Mouse (Mus musculus): ENCODE measurements at regions not wholly inside any gene's neighbourhood (a gene's known extent, or its start where the extent isn't known, plus 50 kb on each side); places are given as distances from the start of the nearest gene placed in this dataset.

DNA sequence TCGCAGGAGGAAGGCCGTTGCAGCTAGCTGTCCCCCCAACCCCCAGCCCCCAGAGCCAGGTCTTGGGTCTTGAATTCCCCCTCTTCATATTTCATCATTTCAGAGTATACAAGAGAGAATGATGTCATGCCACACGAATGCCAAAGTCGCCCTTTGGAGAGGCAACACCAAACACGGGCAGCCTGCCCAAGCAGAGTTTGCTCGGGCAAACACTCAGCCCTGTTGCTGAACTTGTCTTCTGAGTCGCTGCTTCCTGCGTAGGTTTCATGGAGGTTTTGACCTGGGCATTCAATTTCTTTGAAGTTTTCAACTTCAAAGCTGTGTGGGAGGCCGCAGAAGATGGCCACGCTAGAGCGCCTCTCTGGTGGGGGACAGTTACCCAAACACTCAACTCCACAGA, 72.8 kb upstream of the Slc45a1 start:
- TF ChIP-seq CTCF (conservative IDR thresholded peaks at IDR 0.05; ENCODE audit: low read length) (no peak), NANOG (IDR thresholded peaks at IDR 0.05; ENCODE audit: borderline replicate concordance, low read length) (no peak), POU5F1 (IDR thresholded peaks at IDR 0.05; ENCODE audit: borderline replicate concordance, low read length) (no peak)

Data from E14TG2a.4 (cell line).